ENCODE assay signal across 20 mouse cellular contexts in the genomic region with DNA sequence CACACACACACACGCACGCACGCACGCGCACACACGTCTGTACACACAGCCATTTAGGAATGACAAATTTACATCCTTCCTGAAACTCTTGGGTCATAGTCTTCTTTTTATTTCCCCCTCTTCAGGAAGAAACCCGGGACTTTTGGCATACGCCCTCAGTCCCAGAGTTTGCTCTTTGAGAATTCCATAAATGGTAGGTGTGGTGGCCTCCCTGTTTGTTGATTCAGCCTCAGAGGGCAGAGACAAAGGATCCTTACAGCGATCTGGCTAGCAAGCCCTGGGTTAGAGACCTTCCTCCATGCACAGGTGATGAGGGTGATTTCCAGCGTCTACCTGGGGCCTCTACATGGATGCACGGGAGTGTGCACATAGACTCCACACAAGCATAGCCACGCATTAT. TPM values are rescaled to one million over a fixed set of nuclear protein-coding genes. Genes with fewer than 3 reads are reported as not detected.
DNase-seq lines count a peak whose midpoint lies in the region; ATAC-seq lines count a peak whose summit lies in the region.
"Had no signal": no experiment of that assay in that cellular context is flagged by ENCODE, and none has a peak within 500 bp of the region (broad histone marks: within the 10 kb centered on the region; RNA-seq: fewer than 3 reads in every experiment).

No protein-coding gene starts in this region.

- H3K9ac ChIP-seq in kidney, embryonic 15.5 days = no peak overlapping the region
- 0 out of 2 replicates have a peak overlapping the region, but pooled peaks have one; percentile 12 for H3K9ac ChIP-seq in neural tube, embryonic 13.5 days
- H3K9ac ChIP-seq: forebrain, embryonic 15.5 days; heart, embryonic 15.5 days; liver, embryonic 15.5 days had no signal

- H3K4me1 ChIP-seq in kidney, embryonic 15.5 days = peaks cover 17% of the 10 kb centered on the region
- no peaks in the 10 kb centered on the region for H3K4me1 ChIP-seq in neural tube, embryonic 13.5 days (replicated peaks)
- H3K4me1 ChIP-seq: forebrain, embryonic 15.5 days; midbrain, embryonic 10.5 days had no signal

- H3K4me2 ChIP-seq in kidney, embryonic 15.5 days = no peak overlapping the region
- no peak overlapping the region for H3K4me2 ChIP-seq in neural tube, embryonic 13.5 days
- H3K4me2 ChIP-seq: forebrain, embryonic 15.5 days; heart, embryonic 15.5 days; liver, embryonic 15.5 days had no signal

- ATAC-seq in kidney, embryonic 15.5 days (replicated peaks; ENCODE audit: low FRiP score) = no peak
- ATAC-seq in neural tube, embryonic 13.5 days (ENCODE audit: low read depth) = no peak
- ATAC-seq: forebrain, embryonic 15.5 days; inflammation-experienced regulatory T-cells, adult 6 months had no signal

- H3K27me3 ChIP-seq in kidney, embryonic 15.5 days = no peaks in the 10 kb centered on the region
- no peaks in the 10 kb centered on the region for H3K27me3 ChIP-seq in neural tube, embryonic 13.5 days
- H3K27me3 ChIP-seq: forebrain, embryonic 15.5 days; heart, embryonic 15.5 days; liver, embryonic 15.5 days had no signal

- peaks cover 96% of the 10 kb centered on the region for H3K36me3 ChIP-seq in kidney, embryonic 15.5 days
- peaks cover 85% of the 10 kb centered on the region for H3K36me3 ChIP-seq in neural tube, embryonic 13.5 days

- no peak overlapping the region for H3K4me3 ChIP-seq in kidney, embryonic 15.5 days (replicated peaks)
- H3K4me3 ChIP-seq in neural tube, embryonic 13.5 days = no peak overlapping the region
- H3K4me3 ChIP-seq: erythroblast, embryonic 14.5 days; forebrain, embryonic 15.5 days; heart, embryonic 15.5 days; hindbrain, embryonic 10.5 days; liver, embryonic 15.5 days; midbrain, embryonic 10.5 days; myocyte had no signal

- no peaks in the 10 kb centered on the region for H3K9me3 ChIP-seq in kidney, embryonic 15.5 days (replicated peaks)
- no peaks in the 10 kb centered on the region for H3K9me3 ChIP-seq in neural tube, embryonic 13.5 days
- H3K9me3 ChIP-seq: forebrain, embryonic 15.5 days; heart, embryonic 15.5 days; hindbrain, embryonic 10.5 days; liver, embryonic 15.5 days; midbrain, embryonic 10.5 days had no signal

- H3K27ac ChIP-seq in kidney, embryonic 15.5 days = peak overlapping the region; percentile 49; the same call in 1 of the 2 replicates
- H3K27ac ChIP-seq in neural tube, embryonic 13.5 days (replicated peaks) = no peak overlapping the region
- H3K27ac ChIP-seq: forebrain, embryonic 15.5 days; heart, embryonic 15.5 days; hindbrain, embryonic 10.5 days; liver, embryonic 15.5 days; midbrain, embryonic 10.5 days had no signal

- 86% methylated on average over 12 of the region's 12 CpGs for WGBS in kidney, embryonic 15.5 days
- WGBS in neural tube, embryonic 13.5 days = 89% methylated on average over 12 of the region's 12 CpGs

- DNase-seq in adrenal gland, adult 2 months = peak; percentile 20
- no peak for DNase-seq in adrenal gland, adult 18-20 months (ENCODE audit: low spot score in 2 of 2)
- DNase-seq in kidney, postnatal 4 days = no peak
- DNase-seq in neural tube, embryonic 10.5 days (ENCODE audit: extremely low spot score, low spot score) = no peak
- no peak for DNase-seq in adipocyte (ENCODE audit: low spot score)
- DNase-seq in left cerebral cortex, adult 18-20 months (ENCODE audit: low spot score in 2 of 2) = no peak
- DNase-seq: adrenal gland, postnatal 25 days; cerebellum, adult 2 months; lung, postnatal 14 days; thymus, postnatal 14 days had no signal

RNA-seq across cellular contexts. Expression of a gene that starts 9.4 kb away (rescaled TPM):
- total RNA-seq in adrenal gland, adult 2 months (2021) = 100 to 1,000 TPM; 538 to 652 TPM
- 1,033 and 1,131 TPM in 2 replicates for polyA plus RNA-seq in adrenal gland, adult 2 months (2012; rRNA removed)
- total RNA-seq in adrenal gland, adult 18-20 months (2021) = 100 to 1,000 TPM; 544 to 611 TPM
- 240 and 253 TPM in 2 replicates for polyA plus RNA-seq in kidney, embryonic 15.5 days (2015; fragmentation: Nextera tagmentation; extraction: Ambion mirVana)
- 206 and 209 TPM in 2 replicates for polyA plus RNA-seq in neural tube, embryonic 13.5 days (2015; fragmentation: Nextera tagmentation; extraction: Ambion mirVana)
- 100 to 1,000 TPM; 145 TPM for total RNA-seq in left cerebral cortex, adult 18-20 months (2021)

RNA-seq across cellular contexts. Expression of a gene that starts 37.1 kb away (rescaled TPM):
- total RNA-seq in adrenal gland, adult 2 months (2021) = 1 to 10 TPM; 2.4 to 2.9 TPM
- 3.5 and 4.5 TPM in 2 replicates for polyA plus RNA-seq in adrenal gland, adult 2 months (2012; rRNA removed)
- total RNA-seq in adrenal gland, adult 18-20 months (2021) = 1 to 10 TPM; 2.8 to 3.5 TPM
- 4.6 and 5.6 TPM in 2 replicates for polyA plus RNA-seq in kidney, embryonic 15.5 days (2015; fragmentation: Nextera tagmentation; extraction: Ambion mirVana)
- 6.7 and 7.2 TPM in 2 replicates for polyA plus RNA-seq in neural tube, embryonic 13.5 days (2015; fragmentation: Nextera tagmentation; extraction: Ambion mirVana)
- total RNA-seq in left cerebral cortex, adult 18-20 months (2021) = 10 to 100 TPM; 10.6 to 14.0 TPM

RNA-seq across cellular contexts. Expression of a gene that starts 51.2 kb away (rescaled TPM):
- 100 to 1,000 TPM; 149 to 195 TPM for total RNA-seq in adrenal gland, adult 2 months (2021)
- 190 and 196 TPM in 2 replicates for polyA plus RNA-seq in adrenal gland, adult 2 months (2012; rRNA removed)
- 100 to 1,000 TPM; 149 to 156 TPM for total RNA-seq in adrenal gland, adult 18-20 months (2021)
- 210 and 223 TPM in 2 replicates for polyA plus RNA-seq in kidney, embryonic 15.5 days (2015; fragmentation: Nextera tagmentation; extraction: Ambion mirVana)
- 175 and 185 TPM in 2 replicates for polyA plus RNA-seq in neural tube, embryonic 13.5 days (2015; fragmentation: Nextera tagmentation; extraction: Ambion mirVana)
- 100 to 1,000 TPM; 101 to 102 TPM for total RNA-seq in left cerebral cortex, adult 18-20 months (2021)
